Mouse (Mus musculus) retina, postnatal 7 days (tissue): Measurements from ENCODE around the gene Fam222a.
A peak's percentile ranks its signal among the peaks of the same experiment; 100 is the strongest.

Experiments
- DNase-seq: peaks from one replicate; pipeline ENCODE4 v3.0.0-alpha.2; 2012; ENCODE audit warnings: low read depth, low spot score

Fam222a gene

DNA sequence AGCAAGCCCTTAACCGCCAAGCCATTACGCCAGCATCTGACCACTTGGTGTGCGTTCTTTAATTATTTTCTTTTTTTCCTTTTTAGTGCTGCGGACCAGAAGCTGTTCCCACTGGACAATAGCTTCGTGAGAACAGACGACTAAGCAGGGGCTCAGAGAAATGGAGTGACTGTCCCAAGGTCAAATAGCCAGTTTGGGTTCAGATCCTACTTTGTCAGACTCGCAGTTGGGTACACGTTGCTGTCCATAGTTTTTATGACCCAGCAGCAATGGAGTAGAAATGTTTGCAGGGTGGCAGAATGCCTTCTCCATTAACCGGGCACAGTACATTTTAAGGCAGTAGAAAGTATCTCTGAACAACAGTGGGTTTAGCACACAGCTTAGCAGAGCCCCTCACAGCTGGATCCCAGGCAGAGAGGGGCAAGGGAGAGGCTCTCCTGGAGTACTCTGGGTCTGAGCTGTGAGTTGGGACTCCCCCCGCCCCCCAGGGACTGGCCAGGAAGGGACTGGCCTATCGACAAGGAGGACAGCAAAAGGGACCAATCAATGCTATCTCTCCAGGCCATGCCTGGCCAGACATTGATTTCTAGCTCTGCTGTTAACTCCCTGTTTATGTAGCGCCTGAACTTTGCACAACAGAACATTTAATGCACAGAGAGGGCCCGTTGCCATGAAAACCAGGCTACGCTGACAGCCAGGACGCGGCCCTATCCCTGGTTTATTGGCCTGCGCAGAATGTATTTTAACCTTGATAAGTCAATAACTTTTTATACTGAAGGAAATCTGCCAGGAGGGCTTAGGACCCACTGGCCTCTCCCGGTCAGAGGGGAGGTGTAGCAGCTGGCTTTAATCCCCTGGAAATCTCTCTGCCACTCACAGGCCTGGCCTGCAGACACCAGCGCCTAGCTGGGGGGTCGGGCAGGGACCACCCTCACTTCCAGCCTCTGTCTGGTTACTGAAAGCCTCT lies 9.8 kb upstream of the Fam222a start:
- DNase-seq = no peak

DNA sequence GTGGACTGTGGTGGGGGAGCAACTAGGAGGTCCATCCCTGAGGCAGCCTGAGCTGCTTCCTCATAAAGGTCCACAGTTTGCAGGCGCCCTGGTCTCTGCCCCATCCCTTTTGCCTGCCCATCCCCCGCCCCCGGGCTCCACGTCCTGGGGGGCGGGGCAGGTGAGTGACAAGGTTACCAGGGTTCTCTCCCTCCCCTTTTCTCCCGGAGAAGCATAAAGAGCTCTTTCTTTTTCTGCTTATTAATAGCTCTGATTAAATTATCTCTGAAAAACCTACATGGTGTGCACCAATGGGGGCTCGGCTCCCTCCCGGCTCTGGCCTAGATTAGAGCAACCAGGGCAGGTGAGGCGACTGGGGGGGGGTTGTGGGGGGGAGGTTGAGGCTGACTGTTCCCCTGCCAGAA lies 7.3 kb upstream of the Fam222a start:
- no peak for DNase-seq

DNA sequence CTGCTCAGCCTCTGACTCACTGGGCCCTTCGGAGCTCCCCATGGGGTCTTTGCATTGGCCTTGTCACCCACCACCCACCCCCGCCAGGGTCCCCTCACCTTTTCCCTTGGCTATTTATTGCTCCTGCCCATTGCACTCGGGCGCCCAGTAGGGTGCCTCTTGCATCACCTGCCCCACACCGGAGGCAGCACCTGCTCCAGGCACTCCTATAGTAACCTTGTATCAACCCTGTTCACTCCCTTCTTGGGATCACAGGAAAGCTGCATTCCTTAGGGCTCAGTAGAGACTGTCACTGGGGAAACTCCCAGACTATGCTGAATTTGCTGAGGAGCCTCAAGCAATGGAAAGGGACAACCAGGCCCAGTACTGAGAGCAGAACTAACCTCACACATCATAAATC lies 6.9 kb upstream of the Fam222a start:
- no peak for DNase-seq

DNA sequence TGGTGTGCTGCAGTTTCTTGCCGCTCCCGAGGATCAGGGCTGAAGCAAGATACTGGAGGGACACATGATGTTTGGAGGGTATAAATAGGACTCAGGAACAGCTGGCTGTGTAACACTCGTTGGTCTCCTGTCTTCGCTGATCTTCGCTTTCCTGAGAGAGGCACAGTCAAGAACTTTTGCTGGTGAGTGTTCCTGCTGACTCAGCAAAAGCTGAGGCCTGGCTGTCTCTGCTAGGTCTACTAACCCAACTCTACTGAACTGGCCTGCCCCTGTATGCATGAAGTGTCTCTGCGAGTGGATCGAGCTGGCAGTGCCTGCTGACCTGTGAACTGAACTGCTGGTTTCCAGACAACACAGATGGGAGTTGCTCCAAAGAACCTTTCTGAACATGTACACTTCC lies 3.8 kb upstream of the Fam222a start:
- DNase-seq = no peak

DNA sequence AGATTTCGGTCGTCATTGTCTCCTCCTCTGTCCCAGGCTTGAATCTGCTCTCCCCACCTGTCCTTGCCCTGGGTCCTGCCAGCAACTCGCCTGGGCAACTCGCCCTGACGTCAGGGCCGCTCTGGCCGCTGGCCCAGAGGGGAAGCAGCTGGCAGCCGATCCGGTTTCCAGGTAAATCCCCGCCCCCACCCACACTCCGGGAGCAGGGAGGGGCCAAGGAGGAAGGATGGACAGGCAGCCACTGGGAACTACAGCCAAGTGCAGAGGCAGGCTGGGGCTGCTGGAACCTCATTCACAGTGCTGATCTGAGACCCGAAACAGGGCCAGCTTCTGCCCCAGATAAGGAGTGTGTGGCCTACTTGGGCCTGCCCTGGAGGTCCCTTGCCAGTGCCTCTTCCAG lies 2.5 kb upstream of the Fam222a start:
- no peak for DNase-seq

DNA sequence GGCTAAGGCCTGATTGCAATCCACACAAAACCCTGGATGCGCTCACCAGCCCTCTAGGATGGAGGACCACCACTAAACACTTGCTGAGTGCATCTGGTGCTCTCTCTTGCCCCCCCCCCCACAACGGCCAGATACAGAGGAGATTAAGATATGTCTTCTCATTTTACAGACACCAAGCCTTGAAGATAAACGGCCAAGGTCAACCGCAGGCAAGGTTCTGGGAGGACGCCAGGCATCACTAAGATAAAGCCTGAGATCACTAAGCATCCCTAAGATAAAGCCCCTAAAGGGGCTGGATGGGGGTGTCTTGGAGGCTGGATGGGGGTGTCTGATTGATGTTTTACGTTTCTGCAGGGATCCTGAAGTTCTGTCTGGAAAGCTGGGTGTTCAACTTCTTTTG lies 2.1 kb upstream of the Fam222a start:
- no peak for DNase-seq

DNA sequence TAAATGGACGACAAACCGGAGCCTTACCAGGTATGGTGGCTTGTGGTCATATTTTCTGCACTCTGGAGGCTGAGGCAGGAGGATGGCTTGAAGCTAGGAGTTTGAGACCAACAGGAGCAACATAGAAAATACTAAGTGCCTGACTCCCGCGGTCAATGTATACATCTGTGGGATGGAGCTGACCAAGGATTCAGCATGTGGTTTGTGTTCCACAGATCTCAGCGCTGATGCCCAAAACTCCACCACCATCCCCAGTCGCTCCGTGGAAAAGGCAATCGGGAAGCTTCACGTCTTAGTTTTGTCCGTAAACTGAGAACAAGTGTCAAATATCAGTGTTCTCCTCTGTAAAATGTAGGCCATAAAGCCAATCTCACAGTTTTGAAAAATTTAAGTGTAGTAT lies 1.4 kb upstream of the Fam222a start:
- no peak for DNase-seq

DNA sequence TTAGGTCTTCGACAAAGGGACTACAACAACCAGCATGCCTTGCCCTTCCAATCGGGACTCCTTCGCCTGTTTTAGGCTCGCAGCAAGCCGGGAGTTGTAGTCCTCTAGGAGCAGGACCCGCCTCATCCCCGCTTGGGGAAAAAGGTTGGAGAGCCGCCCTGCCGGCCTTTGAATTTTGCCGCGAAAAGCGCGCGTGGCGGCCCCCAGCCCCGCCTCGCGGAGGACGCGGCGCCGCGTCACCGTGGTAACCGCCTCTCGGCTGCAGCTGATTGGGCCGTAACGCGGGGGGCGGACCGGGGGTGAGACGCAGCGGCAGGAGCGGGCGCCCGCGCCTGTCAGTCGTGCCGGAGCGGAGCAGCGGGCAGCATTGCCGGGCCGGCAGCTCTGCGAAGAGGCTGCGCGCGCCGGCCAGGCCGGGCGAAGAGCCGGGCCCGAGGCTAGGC lies 720 bp upstream of the Fam222a start:
- DNase-seq = peak; percentile 97

DNA sequence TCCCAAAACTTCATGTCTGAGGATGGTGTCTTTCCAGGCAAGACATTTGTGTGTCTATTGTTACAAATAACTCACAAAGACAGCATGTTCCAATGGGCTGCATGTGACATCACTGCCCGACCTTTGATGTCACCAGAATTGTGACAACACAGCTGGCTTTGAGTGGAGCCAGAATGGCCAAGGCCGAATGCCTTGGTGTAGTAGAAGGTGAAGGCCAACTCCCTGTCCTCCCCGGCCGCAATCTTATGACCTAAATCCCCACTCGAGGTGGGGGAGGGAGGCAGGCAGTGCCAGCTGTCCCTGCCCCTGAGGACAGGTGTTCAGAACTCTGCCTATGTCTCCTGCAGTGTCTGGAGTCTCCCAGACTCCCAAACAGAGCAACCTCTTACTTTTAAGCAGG lies 1.0 kb downstream of the Fam222a start:
- no peak for DNase-seq

DNA sequence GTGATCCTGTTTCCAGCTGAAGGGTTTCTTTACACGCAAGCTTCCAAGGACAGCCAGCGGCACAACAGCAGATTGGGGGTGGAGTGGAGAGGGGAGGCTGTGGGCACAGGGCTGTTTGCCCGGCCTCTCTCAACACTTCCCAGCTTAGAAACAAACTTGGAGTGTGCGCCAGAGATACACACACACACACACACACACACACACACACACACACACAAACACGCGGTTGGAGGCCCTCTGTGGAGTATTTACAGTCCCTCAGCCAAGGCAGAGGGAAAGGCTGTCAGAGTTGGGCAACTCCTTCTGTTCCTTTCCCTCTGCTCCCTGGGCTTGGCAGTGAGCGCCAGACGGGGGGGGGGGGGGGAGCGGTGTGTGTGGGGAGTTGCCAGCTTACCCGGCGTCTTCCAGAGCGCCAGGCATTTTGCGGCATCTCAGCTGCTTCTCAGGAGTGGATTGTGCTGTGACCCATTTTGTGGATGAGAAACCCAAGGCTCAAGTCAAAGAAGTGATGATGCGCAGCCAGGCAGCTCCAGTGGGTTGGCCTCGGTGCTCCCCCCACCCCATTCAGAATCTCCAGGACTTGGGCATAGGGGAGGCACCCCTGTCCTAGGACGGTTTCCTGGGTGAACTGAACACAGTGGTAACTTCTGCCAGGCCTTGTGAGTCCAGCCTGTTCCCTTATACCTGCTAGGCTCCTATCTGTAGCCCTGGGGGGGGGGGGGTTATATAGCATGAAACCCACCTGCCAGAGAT lies 2.3 kb downstream of the Fam222a start:
- DNase-seq = no peak

DNA sequence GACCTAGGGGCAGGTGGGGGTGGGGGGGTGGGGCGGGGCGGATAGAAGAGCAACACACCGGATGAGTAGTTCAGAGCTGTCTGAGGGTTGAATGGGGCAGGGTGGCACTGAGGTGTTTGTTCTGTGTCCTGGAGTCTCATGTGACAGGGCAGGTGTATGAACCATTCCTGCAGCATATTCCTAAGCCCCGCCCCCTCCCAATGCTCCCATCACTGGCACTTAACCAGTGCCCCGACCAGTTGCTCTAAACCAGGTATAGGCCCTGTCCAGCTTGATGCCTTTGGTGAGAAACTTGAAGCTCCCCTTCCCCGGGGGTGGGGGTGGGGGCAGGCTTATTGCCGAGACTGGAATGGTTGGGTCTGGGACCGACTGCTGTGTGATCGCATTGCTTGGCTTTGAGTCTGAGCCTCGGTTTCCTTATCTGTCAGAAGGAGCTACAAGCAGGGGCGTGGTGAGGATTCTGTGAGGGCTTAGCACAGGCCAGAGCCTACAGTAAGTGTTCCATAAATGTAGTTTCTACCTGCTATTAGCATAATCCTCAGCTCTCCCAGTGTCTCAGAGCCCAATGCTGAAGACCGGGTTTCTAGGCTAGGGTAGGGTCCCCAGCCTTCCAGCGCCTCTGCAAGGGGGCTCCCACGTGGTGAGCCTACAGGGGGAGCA lies 3.1 kb downstream of the Fam222a start:
- DNase-seq = no peak

DNA sequence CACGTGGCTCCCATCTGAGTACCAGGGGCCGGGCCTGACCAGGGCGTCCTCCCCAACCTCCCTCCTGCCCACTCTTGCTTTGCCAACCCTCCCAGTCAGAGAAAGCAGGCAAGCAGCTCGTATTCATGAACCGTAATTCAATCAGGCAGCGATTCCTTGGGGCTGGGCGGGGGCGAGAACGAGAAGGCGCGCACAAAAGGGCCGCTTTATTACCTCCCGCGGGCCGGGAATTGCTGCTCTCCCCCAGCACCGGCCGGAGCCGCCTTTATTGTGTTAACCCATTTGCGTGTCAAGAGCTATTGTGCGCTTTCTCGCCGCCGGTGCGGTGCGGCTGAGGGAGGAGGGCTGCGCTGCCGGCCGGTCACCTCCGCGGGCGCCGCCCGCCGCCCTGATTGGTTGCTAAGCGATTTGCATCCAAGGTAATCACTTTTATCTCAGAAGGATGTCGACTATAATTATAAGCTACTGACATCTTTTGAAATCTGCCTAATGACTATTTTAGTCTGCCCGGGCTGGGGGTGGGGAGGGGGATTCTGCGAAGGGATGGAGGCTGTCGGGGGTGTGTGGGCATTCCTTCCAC lies 3.7 kb downstream of the Fam222a start:
- DNase-seq = no peak

DNA sequence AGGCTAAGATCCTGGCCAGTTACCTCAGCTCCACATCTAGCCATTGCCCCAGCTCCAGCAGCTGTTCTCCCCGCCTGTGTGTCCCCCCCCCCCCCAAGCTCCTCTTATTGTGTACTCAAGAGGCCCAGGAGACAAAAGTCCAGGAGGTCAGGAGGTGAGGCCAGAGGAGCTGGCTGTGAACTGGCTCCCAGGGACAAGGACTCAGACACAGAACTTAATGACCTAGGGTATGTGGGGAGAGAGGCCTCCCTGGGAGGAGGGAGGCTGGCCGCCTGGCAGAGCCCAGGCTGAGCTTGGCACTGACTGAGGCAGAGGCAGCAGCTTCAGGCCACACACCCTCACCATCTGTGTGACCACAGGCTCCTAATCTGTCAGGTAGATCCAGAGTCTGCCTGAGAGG lies 5.2 kb downstream of the Fam222a start:
- no peak for DNase-seq

DNA sequence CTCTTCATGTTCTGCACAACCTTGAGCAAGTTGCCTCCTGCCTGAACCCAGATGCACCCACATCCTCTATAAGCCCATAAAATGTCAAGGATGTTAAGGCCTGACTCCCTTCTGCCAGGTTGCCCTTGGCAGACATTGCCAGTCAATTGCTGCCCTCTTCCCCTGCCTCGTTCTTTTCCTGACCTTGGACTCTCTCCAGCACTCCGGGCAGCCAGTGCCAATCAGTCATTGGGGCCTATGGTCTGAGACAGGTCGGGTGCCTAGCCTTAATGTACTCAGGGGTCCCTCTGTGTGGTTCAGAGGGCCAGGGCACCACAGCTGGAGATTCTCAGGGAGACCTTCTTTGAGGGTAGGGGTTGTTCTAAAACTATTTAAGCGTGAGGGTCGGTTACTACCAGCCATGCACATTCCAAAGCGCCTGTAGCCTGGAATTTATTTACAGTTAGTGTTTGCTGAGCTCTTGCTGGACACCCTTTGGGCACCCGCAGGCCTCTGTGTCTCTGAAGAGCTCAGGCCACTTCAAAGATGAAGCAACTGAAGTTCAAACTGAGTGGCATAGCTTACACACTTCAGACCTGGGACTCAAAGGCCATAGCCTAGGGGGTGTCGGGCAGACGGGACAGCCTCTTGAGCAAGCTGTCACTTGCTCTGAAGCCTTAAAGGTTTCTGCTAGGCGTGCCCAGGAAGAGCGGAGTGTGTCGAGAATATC lies 6.3 kb downstream of the Fam222a start:
- DNase-seq = no peak

DNA sequence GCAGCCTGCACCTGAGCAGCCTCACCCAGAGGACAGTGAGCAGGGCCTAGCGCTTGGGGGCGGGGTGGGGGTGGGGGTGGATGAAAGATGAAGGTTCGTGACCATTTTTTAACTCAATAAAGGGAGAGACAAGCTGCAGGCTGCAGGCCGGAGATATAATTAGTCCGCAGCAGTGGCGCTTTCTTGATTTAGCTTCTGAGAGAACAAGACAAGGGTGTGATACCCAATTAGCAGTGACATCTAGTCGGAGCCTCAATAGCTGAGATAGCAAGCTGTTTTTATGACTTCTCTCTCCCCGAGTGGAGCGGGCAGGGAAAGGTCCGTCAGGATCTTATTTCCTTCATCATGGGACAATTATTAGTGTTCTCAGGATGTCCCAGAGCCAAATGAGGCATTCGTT lies 7.2 kb downstream of the Fam222a start:
- DNase-seq = no peak

DNA sequence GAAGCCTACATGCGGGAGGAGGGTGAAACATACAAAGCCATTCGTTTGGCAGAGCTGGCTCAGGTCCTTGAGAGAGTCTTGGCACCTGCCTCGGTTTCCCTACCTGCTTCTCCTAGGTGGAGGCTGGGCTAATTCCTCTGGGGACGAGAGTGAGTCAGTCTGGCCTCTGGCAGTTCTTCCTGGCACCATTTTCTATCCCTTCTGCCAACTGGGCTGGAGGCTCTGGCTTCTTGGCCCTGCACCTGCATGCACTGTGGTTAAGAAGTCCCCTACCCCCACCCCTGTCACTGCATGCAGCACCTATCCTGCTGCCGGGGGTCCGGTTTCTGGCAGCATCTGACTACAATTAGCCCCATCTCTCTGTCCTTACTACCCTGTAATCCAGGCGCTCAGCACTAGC lies 7.7 kb downstream of the Fam222a start:
- DNase-seq = no peak

DNA sequence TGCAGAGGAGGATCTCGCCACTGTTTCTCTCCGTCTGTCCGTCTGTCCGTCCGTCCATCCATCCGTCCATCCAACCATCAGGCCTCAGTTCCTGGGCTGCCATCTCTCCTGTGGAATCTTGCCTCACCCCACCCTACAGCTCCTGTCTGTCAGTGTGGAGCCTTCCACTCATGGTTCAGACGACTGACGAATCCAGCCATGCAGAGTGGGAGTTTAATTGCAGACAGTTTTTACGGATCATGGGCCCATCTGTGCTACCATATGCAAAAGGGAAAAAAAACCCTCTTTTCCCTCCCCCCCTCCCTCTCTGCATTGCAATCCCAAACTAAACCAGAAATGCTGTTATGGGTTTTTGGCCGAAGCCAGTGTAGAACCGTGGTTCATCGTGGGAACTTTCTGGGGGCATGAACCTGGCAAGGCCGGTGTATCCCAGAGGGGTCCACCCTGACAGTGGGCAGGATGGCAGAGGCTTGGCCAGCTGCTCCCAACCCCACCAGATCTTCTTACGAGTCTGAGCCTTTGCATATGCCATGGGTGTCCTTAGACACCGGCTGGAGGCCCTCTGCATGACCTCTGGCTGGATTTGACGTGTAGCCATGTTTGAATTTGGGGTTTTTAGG lies 8.3 kb downstream of the Fam222a start:
- no peak for DNase-seq

DNA sequence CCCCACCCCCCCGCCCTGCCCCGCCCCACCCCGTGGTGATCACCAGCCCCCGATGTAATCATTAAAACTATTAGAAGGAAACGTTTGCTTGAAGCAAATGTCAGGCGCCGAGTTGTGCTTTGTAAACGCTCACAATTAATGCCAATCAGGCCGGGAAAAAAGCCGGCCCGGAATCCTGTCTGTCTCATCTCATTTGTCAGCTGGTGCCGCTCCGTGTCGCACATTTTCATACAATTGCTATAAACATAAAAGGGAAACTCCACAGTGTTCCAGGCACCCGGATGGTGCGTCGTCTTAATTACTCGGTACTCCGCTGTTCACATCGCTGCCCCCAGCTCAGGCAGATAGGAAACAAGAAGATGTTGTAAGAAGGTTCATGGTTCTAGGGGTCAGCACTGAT lies 10.5 kb downstream of the Fam222a start:
- no peak for DNase-seq

DNA sequence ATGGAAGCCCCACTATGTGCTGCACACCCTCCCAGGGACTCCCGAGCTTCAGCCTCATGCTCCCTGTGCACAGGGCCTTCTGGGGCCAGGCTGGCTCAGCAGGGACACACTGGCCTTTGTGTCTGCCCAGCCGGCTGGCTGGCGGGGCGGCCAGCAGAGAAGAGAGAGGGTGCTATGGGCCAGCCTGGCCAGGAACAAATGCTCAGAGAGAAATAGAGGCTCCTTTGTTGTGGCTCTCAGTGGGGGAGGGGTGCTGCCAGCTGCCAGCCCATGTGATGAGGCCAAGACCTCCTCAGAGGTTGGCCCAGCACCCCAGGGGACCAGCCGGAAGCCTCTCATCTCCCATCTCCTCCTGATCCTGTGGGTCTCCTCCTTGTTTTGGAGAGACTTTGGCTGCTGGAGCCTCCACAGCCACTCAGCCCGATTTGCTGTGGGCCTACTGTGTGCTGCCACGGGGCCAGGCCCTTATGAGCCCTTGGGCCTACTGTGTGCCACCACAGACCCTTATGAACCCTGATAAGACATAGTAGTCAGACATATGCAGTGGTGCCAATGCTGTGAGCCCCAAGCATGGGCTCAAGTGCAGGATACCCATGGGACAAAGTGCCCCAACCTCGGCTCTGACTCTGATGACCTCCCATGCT lies 12.0 kb downstream of the Fam222a start:
- DNase-seq = no peak

DNA sequence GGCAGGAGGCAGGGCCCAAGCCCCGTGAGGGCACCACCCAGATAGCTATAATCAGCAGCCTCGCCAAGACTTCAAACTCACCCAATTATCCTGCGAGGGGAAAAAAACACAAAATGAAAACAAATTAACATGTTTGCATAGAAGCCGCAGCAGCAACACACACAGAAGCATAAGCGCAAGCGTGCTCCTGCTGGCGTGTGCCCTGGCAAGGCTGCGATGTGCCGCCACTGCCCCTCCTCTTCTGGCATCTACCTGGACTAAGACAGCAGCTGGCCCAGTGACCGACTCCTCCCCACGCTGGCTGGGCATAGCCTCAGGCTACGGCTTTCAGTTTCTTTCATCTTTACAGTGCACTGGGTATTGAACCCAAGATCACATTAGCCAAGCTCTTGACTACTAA lies 13.7 kb downstream of the Fam222a start:
- no peak for DNase-seq
